Mouse (Mus musculus): ENCODE data around the gene Srrm4.

DNA sequence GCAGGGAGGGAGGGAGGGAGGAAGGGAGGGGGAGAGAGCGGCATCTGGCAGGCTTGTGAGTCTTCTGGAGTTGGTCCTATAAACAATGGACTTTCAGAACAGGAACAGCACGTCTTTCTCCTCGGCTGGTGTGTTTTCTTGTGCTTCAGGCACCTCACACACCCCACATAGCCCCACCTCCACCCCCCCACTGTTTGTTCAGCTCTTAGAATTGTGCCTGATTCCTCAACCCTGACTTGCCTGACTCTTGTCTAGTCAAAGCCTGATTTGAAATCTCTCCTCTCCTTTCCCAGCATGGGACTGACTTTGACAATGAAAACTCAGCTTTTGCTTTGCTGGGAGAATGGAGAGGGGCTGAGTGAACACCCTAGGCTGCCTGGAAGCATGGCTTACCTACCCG is 184.3 kb downstream of the Srrm4 start:
- TF ChIP-seq MAFK (IDR thresholded peaks at IDR 0.05; ENCODE audit: insufficient read depth, low read depth, low read length) = no peak
- no peak for TF ChIP-seq ZNF384 (IDR thresholded peaks at IDR 0.05; ENCODE audit: low read depth, low read length)
- no peak for TF ChIP-seq ZC3H11A (IDR thresholded peaks at IDR 0.05; ENCODE audit: borderline replicate concordance, low read depth, low read length)
